Mouse (Mus musculus) ovary, postnatal 14 days (tissue): ENCODE measurements around the gene Lyrm7.
"Not testable (repeated sequence)": the region's sequence is repeated elsewhere in the genome, so short reads cannot be mapped to it uniquely, and the experiment has no call there.

Source experiments
- DNase-seq: peaks from one replicate; pipeline ENCODE4 v3.0.0; 2022; ENCODE audit warnings: low spot score

Gene Lyrm7

DNA sequence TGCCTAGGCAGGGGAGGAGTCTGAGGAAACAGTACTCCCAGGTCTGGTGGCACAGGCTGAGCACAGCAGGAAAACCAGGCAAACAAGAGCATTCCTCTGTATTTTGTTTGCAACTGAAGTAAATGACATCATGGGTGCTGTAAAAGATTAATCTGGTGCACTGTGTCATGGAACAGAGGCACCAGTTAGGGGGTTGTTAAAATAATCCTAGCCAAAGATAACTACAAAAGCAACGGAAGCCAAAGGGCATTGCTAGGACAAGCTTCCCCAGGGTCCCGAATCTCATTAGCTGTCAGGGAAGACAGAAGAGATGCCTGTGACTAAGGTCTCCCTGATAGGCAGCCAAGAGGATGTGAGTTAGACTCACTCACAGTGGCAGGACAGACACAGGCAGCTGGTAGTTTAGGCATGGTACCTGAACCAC is 20.3 kb upstream of the Lyrm7 start:
- DNase-seq: no peak

DNA sequence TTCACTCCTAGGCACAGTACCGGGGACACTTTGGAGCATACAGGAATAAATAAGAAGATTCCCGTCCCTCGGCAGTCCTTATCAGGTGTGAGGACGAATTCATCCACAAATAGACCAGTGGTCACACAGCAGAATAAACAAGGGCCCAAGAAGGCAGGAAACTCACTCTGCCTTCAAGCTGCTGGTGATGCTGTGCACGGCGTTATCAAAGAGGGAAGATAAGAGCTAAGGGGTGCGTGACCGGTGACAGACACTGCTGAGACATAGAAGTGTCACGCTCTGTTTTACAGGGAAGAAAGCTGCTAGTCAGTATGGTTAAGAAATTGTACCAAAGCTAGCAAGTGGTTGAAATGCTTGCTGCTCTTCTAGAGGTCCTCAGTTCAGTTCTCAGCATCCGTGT is 19.2 kb upstream of the Lyrm7 start:
- DNase-seq: no peak

- DNase-seq: peak; percentile 58
Observed at GRCm38 (mm10) chr11:54879434-54879833, 18.7 kb upstream of the Lyrm7 start.

DNA sequence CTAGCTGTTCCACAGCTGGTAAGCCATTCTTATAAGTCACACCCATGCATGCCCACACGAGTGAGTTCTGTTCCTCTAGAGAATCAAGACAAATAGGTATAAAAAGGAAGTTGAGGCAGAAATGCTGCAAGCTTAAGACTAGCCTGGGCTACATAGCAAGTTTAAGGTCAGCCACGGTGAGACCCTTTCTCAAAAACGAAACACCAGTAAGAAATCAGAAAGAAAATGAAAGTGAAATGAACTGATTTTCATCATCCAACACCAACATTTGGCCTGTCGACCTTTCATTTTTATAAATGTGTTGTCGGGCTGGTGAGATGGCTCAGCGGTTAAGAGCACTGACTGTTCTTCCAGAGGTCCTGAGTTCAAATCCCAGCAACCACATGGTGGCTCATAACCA is 18.2 kb upstream of the Lyrm7 start:
- no peak for DNase-seq

GRCm38 (mm10) chr11:54876031-54876430 is 15.3 kb upstream of the Lyrm7 start:
- DNase-seq: no peak

GRCm38 (mm10) chr11:54871831-54872537 is 11.3 kb upstream of the Lyrm7 start:
- DNase-seq: no peak

- no peak for DNase-seq
Observed at GRCm38 (mm10) chr11:54869318-54869717, 8.6 kb upstream of the Lyrm7 start.

GRCm38 (mm10) chr11:54868445-54868844 is 7.7 kb upstream of the Lyrm7 start:
- no peak for DNase-seq

DNA sequence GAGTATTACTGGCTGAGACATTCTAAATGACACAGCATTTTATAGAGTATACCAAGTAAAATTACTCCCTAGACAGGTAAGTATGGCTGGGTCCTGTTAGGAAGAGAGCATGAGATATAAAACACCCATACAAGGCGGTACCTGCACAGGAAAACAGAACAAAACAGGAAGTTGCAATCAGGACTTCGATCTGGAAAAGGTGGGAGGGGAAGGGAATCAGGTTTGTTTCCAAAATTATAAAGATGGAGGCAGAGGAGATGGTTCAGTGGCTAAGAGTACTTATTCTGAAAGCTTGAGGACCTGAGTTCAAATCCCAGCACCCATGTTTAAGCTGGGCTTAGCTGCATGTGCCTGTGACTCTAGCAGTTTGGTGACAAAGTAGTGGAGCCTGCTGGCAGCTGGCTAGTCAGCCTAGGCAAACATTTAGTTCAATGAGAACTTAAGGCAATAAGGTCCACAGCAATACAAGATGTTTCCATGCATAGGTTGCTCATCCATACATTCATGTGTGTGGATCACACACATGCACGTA is 7.3 kb upstream of the Lyrm7 start:
- DNase-seq: no peak

- DNase-seq: no peak
Observed at GRCm38 (mm10) chr11:54867049-54867385, 6.3 kb upstream of the Lyrm7 start.

DNA sequence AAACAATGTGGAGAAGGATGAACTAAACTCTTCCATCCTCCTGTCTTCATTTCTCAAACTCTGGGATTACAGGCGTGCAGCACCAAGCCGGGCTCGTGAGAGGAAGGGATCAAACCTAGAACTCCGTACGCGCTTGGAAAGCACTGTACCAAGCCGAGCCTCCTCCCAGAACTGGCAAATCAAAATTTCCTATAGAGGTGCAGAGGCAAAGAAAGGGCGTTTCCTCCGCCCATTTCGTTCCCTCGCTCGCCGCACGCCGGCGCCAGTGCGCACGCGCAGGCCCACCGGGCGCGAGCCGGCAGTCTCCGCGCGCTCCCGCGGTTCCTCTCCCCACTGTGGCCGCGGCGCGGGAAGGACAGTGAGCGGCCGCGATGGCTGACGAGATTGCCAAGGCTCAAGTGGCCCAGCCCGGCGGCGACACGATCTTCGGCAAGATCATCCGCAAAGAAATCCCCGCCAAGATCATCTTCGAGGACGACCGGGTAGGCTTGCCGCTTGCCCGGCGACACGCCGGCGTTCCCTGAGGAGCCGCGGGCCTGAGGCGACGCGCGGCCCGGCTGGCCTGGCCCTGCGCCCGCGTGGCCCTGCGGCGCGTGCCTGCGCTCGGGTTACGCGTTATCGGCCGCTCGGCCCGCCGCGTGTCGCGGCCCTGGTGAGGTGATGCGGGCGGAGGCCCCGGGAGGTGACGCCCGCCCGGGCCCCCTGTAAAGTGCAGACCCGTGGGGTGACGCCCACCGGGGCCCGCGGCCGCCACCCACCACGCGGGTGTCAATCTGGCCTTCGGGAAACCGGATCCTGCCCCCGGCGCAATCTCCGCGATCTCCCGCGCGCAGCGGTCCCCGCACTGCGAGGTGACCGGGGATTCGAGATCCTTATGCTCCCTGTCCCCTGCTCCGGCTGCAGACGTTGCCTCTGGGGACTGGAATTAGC is 5.7 kb upstream of the Lyrm7 start, which contains the start of gene Hint1:
Gene Hint1, plus strand, starts transcription at position 265 of the 930 bp plus-strand sequence.
- peak; percentile 92 for DNase-seq

DNA sequence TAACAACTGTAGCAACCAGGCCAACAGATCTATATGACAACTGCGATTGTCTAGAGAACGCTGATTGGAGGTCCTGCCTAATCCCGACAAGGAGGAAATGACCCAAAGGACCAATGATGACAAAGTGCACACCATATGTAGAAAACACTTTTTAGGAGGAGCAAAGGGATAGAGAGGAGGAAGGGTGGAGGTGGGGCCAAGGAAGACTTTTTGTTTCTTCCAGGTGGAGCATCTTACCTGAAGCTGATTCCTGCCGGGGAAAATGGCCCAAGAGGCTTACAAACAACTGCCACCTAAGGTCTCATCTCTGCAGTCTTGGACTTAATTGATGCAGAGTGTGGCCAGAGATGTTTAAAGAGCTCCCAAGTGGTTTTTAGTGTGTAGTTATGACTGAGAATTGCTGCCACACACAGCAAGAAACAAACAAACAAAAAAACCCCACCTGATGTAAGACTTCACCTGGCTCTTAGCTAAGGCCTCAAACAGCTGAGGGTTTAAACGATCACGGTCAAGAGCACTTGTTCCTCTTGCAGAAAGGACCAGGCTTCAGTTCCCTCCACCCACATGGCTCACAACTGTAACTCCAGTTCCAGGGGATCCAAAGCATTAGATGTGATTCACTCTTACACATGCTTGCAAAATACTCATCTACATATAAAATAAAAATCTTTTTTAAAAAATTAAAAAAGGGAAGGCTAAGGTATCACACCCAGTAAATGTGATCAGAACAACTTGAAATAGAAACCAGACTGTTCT is 4.8 kb upstream of the Lyrm7 start:
- DNase-seq: no peak

GRCm38 (mm10) chr11:54862621-54863520 is 2.2 kb upstream of the Lyrm7 start:
- no peak for DNase-seq

DNA sequence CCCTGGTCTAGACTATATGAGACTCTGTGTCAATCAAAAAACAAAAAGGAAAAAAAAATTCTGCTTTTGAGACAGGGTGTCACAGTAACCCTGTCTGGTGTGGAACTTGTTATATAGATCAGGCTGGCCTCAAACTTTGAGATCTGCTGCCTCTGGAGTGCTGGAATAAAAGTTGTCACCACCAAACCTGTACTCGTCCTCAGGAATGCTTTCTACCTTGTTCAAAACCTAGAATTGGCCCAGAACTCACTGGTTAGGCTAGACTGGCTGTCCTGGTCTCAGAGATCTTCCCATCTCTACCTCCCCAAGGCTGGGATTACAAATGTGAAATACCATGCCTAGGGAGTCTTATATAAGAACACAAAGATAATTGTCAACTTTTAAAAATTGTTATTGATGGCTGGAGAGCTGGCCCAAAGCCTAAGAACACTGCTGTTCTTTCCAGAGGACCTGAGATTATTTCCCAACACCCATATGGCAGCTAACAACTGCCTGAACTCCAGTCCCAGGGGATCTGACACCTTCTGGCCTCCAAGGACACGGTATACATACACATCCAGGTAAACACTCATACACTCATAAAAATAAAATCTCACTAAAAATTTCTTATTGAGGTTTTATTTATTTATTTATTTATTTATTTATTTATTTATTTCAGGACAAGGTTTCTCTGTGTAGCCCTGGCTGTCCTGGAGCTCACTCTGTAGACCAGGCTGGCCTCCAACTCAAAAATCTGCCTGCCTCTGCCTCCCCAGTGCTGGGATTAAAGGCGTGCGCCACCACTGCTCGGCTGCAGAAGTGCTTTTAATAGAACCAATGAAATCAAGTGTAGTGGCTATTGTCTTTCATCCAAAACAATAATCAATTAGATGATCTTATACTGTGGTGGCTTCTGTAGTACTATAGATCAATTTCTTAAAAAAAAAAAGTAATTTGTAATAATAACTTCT is 1.0 kb upstream of the Lyrm7 start:
- no peak for DNase-seq

- DNase-seq: no peak
Observed at GRCm38 (mm10) chr11:54859322-54860165, 1.2 kb downstream of the Lyrm7 start.

GRCm38 (mm10) chr11:54858880-54859279 is 1.8 kb downstream of the Lyrm7 start:
- DNase-seq: not testable (repeated sequence)

DNA sequence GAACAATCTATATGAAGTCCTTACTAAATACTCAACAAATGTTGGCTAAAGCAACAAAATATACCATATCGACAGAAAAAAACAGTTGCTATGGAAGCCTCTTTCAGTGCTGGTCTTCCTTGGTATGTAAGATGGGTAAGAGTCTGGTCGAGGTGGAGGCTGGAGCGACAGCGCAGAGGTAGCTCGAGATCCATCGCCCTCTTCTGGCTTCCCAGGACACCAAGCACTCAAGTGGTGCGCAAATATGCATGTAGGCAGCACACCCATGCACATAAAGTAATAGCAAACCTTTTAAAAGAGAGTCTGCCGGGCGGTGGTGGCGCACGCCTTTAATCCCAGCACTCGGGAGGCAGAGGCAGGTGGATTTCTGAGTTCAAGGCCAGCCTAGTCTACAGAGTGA is 9.1 kb downstream of the Lyrm7 start:
- no peak for DNase-seq

DNA sequence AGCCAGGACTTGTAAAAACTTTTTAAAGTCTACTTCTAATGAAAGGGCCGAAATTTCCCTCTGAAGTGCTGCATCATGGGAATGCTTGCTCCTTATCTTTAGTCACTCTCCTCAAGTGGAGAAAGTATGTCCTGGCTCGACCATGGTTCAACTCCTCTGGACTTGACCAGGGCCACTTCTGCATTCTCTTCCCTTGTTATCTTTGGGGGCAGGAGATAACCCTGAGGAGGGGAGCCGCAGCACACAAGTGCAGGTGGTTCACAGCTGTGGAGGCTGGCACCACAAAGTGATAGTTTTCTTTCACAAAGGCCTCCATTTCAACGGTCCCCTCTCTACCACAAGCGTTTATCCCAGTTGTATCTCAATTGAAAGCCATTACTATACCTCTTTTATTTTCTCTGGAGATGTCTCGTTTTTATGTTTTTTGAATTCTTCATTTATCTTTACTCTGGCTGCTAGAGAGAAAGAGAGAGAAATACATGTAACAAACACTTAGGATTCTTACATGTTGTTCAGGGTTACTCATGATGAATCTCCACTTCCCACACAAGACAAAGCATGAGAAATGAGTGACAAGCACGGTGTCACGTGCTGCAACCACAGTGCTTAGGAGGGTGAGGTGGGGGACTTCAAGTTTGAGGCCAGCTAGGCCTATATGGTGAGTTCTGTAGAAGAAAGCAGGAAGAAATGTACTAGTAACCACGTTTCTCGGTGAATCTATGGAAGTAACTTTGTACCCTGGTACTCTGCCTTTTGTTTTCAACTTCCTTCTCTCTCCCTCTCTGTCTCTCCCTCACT is 10.6 kb downstream of the Lyrm7 start:
- no peak for DNase-seq
